Mouse (Mus musculus) intestine, postnatal 0 days (tissue): ENCODE results near the gene Ddx23. TPM values are rescaled to one million over a fixed set of nuclear protein-coding genes. Genes with fewer than 3 reads are reported as not detected.

ENCODE experiments used
- ATAC-seq: fragments of 200-750 bp; cut with Nextera tagmentation; 2 replicates; pipeline ENCODE4 v1.8.0; 2017; ENCODE audit warnings: mild to moderate bottlenecking, moderate TSS enrichment, moderate library complexity
- H3K27ac ChIP-seq: fragments of 300-500 bp; sonication (generic); 2 replicates; pipeline ENCODE4 v1.5.1; 2014; ENCODE audit warnings: mild to moderate bottlenecking, low read depth, low read length, moderate library complexity
- H3K27me3 ChIP-seq: fragments of 300-500 bp; sonication (generic); replicated peaks from 2 replicates; pipeline ENCODE4 v1.6.1; 2014; ENCODE audit warnings: low read length, mixed read lengths; ENCODE audit not compliant: control insufficient read depth, insufficient read depth
- H3K36me3 ChIP-seq: fragments of 300-500 bp; sonication (generic); 2 replicates; pipeline ENCODE4 v1.6.1; 2014; ENCODE audit warnings: mild to moderate bottlenecking, moderate library complexity; ENCODE audit not compliant: control insufficient read depth, insufficient read depth
- H3K4me1 ChIP-seq: fragments of 300-500 bp; sonication (generic); replicated peaks from 2 replicates; pipeline ENCODE4 v1.6.1; 2014; ENCODE audit warnings: antibody characterized with exemption, low read length, mixed read lengths; ENCODE audit not compliant: control insufficient read depth, insufficient read depth
- H3K4me2 ChIP-seq: fragments of 300-500 bp; sonication (generic); replicated peaks from 2 replicates; pipeline ENCODE4 v1.6.1; 2014; ENCODE audit warnings: low read depth, mild to moderate bottlenecking, moderate library complexity
- H3K4me3 ChIP-seq: fragments of 300-500 bp; sonication (generic); 2 replicates; pipeline ENCODE4 v1.5.1; 2014; ENCODE audit warnings: low read depth, low read length
- H3K9ac ChIP-seq: fragments of 300-500 bp; sonication (generic); 2 replicates; pipeline ENCODE4 v1.6.1; 2014; ENCODE audit warnings: mild to moderate bottlenecking, low read depth, low read length
- H3K9me3 ChIP-seq: fragments of 300-500 bp; sonication (generic); 2 replicates; pipeline ENCODE4 v1.6.1; 2016; ENCODE audit warnings: mixed run types; ENCODE audit not compliant: control insufficient read depth
- CTCF ChIP-seq: sonication (generic); IDR thresholded peaks from 2 replicates; pipeline ENCODE4 v1.5.1; 2016; ENCODE audit warnings: low read depth, mild to moderate bottlenecking, control low read depth, antibody characterized with exemption, moderate library complexity
- WGBS: fragments of 180-500 bp; shearing (Covaris S2); extraction: QIAGEN DNeasy Blood & Tissue Kit; methylation state at CpG from one replicate; pipeline ENCODE4 v1.1.7; 2014; 5-methylcytosine and 5-hydroxymethylcytosine counted together
- polyA plus RNA-seq: library from polyadenylated mRNA; unstranded; fragments of >200 nt; fragmentation: Nextera tagmentation; extraction: Ambion mirVana; gene quantifications from 2 replicates; pipeline ENCODE4 v1.2.1, GENCODE M21; 2015

The Ddx23 gene
- polyA plus RNA-seq, 1 experiment from 2014 or later: 9.0 TPM

GRCm38 (mm10) chr15:98647308-98647707, 15.4 kb downstream of the Ddx23 start:
- 87% methylated on average over 10 of the region's 10 CpGs for WGBS
- no peak for TF ChIP-seq CTCF
- no peaks in the 10 kb centered on the region for H3K9me3 ChIP-seq
- ATAC-seq: no peak
- no peak overlapping the region for H3K27ac ChIP-seq
- no peaks in the 10 kb centered on the region for H3K4me1 ChIP-seq
- H3K9ac ChIP-seq: no peak overlapping the region
- no peak overlapping the region for H3K4me3 ChIP-seq
- H3K36me3 ChIP-seq: peaks cover 92% of the 10 kb centered on the region
- no peak overlapping the region for H3K4me2 ChIP-seq
- no peaks in the 10 kb centered on the region for H3K27me3 ChIP-seq

- no peak overlapping the region for H3K4me2 ChIP-seq
- TF ChIP-seq CTCF: no peak
- WGBS: 75% methylated on average over 8 of the region's 8 CpGs
- H3K9ac ChIP-seq: no peak overlapping the region
- no peaks in the 10 kb centered on the region for H3K9me3 ChIP-seq
- peaks cover 89% of the 10 kb centered on the region for H3K36me3 ChIP-seq
- H3K27ac ChIP-seq: no peak overlapping the region
- ATAC-seq: no peak
- no peaks in the 10 kb centered on the region for H3K4me1 ChIP-seq
- H3K4me3 ChIP-seq: no peak overlapping the region
- H3K27me3 ChIP-seq: no peaks in the 10 kb centered on the region
Observed at GRCm38 (mm10) chr15:98646737-98647136, 16.0 kb downstream of the Ddx23 start.

- H3K27me3 ChIP-seq: no peaks in the 10 kb centered on the region
- H3K9ac ChIP-seq: no peak overlapping the region
- 81% methylated on average over 24 of the region's 24 CpGs for WGBS
- peak; percentile 65; the same call in 1 of the 2 replicates for ATAC-seq
- no peaks in the 10 kb centered on the region for H3K9me3 ChIP-seq
- H3K4me1 ChIP-seq: no peaks in the 10 kb centered on the region
- TF ChIP-seq CTCF: no peak
- 0 out of 2 replicates have a peak overlapping the region, but pooled peaks have one; percentile 35 for H3K27ac ChIP-seq
- peaks cover 76% of the 10 kb centered on the region for H3K36me3 ChIP-seq
- no peak overlapping the region for H3K4me2 ChIP-seq
- H3K4me3 ChIP-seq: no peak overlapping the region
Observed at GRCm38 (mm10) chr15:98645057-98646026, 17.4 kb downstream of the Ddx23 start.

GRCm38 (mm10) chr15:98644406-98644805, 18.3 kb downstream of the Ddx23 start:
- ATAC-seq: no peak
- no peak for TF ChIP-seq CTCF

GRCm38 (mm10) chr15:98640157-98640556, 22.5 kb downstream of the Ddx23 start:
- Histone ChIP-seq H3K36me3 (peaks cover 28% of the 10 kb centered on the region), H3K4me2 (no peak overlapping the region), H3K27me3 (0 out of 2 replicates have a peak, but pooled peaks cover 2% of the 10 kb centered on the region), H3K4me1 (no peaks in the 10 kb centered on the region), H3K4me3 (no peak overlapping the region), H3K9me3 (no peaks in the 10 kb centered on the region), H3K27ac (no peak overlapping the region), H3K9ac (no peak overlapping the region)
- ATAC-seq: peak; percentile 62; the same call in 1 of the 2 replicates
- TF ChIP-seq CTCF: no peak
- WGBS: 36% methylated on average over 8 of the region's 8 CpGs

More at GRCm38 (mm10) chr15:98644406-98644805, 18.3 kb downstream of the Ddx23 start:
- Histone ChIP-seq H3K9ac (no peak overlapping the region), H3K9me3 (no peaks in the 10 kb centered on the region), H3K4me1 (no peaks in the 10 kb centered on the region), H3K4me3 (no peak overlapping the region), H3K36me3 (peaks cover 70% of the 10 kb centered on the region), H3K27ac (no peak overlapping the region), H3K4me2 (no peak overlapping the region), H3K27me3 (no peaks in the 10 kb centered on the region)
- 83% methylated on average over 12 of the region's 12 CpGs for WGBS

GRCm38 (mm10) chr15:98637155-98637554, 25.5 kb downstream of the Ddx23 start:
- no peak for ATAC-seq
- Histone ChIP-seq H3K4me1 (0 out of 2 replicates have a peak, but pooled peaks cover 4% of the 10 kb centered on the region), H3K4me3 (no peak overlapping the region), H3K4me2 (no peak overlapping the region), H3K27me3 (peaks cover 19% of the 10 kb centered on the region; the same call in 1 of the 2 replicates), H3K27ac (no peak overlapping the region), H3K9ac (no peak overlapping the region), H3K9me3 (no peaks in the 10 kb centered on the region), H3K36me3 (peaks cover 6% of the 10 kb centered on the region; the same call in 1 of the 2 replicates)
- 62% methylated on average over 3 of the region's 3 CpGs for WGBS
- TF ChIP-seq CTCF: no peak
